Mouse (Mus musculus): ENCODE measurements around the gene Nova2.

Nova2 gene

DNA sequence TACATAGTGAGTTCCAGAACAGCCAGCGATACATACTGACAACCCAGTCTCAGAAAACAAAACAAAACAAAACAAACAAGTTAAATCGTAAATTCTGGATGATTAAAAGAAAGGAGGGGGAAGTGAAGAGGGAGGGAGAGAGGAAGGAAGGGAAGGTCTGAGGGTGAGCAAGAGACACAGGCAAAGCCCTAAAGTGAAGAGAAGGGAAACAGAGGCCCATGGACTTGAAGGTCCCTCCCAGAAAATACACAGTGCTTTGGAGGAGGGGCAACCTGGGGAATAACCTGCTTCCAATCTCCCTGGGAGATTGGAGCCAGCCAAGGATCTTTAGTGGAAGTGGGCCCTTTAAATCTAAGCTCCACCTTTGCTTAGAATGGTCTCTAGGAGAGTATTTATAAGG lies 61.4 kb downstream of the Nova2 start, which contains the start of gene Nanos2:
TSS of gene Nanos2 (plus strand) at position 301 of the 400 bp plus-strand sequence.
- DNase-seq (ENCODE audit: low read depth): no peak

DNA sequence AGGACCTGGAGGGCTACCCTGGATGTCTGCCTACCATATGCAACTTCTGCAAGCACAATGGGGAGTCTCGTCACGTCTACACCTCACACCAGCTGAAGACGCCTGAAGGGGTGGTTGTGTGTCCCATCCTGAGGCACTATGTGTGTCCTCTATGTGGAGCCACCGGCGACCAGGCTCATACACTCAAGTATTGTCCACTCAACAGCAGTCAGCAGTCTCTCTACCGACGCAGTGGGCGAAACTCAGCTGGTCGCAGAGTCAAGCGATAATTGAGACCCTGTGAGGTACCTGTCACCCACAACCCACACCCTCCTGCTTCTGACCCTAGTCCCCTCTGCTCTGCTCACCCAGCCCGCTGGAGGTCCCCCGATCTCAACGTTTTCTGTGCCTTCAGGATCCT lies 62.1 kb downstream of the Nova2 start:
- DNase-seq (ENCODE audit: low read depth): no peak

DNA sequence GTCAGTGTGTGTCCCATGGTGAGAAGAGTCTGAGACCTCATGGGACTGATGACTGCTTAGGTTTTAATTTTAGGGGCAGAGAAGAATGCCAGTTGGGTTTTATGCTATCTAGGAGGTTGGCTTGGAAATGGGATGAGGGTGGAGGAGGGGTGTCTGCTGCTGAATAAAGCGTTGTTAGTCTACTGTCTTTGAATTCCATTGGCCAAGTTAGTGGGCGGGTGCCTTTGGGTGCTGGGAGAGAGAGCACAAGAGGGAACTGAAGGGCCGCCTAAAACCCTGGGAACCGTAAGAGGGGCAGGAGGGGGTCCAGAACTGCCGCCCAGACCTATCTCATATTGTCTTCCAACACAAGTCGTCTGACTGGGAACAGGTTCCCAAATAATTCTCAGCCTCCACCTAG lies 63.1 kb downstream of the Nova2 start:
- no peak for DNase-seq (ENCODE audit: low read depth)

DNA sequence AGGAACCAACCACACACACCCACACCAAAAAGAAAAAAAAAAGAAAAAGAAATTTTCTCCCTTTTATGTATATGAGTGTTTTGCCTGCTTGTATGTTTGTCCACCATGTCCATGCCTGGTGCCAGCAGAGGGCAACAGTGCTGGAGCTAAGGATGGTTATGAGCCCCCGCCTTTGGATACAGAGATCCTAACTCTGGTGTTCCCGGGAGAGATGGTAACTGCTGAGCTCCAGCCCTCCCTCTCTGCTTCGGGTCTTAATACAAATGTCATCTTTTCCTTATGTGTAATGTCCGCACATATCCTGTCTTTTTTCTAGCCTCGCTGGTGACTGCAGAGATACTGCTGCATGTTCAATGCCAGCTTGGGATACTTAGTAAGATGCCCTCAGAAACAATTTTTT lies 64.3 kb downstream of the Nova2 start:
- DNase-seq (ENCODE audit: low read depth): no peak

DNA sequence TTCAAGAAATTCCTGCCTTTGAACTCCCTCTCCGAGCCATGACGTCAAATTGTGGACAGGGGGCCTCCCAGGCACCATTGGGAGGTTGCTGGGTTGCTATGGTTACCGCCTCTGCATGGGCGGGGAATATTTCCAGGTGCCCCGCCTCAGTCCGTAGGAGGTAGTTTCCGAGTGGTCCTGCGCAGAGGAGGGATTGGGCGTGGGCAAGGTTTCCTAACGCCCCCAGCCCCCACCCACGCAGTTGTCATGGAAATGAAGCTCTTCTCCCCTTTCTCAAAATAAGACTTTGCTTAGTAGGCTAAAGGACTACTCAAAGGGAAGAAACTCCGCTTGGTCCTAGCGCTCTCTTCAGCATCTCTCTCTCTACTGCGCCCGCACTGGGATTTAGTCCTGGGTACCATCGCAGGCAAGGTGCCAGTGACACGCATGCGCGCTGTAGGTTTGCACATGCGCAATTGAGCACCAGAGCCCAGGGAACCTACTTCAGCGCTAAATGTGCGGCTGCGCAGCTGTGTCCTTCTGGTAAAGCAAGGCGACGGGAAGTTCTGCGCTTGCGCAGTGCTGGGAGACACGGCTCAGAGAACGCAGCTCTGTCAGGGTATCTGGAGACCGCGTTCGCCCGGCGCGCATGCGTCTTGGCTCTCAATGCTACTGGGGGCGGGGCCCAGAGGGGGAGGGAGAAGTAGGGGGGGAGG lies 65.1 kb downstream of the Nova2 start, which contains the start of gene Mypop:
TSS of gene Mypop (plus strand) at position 645 of the 695 bp plus-strand sequence.
- DNase-seq (ENCODE audit: low read depth): peak; percentile 100

DNA sequence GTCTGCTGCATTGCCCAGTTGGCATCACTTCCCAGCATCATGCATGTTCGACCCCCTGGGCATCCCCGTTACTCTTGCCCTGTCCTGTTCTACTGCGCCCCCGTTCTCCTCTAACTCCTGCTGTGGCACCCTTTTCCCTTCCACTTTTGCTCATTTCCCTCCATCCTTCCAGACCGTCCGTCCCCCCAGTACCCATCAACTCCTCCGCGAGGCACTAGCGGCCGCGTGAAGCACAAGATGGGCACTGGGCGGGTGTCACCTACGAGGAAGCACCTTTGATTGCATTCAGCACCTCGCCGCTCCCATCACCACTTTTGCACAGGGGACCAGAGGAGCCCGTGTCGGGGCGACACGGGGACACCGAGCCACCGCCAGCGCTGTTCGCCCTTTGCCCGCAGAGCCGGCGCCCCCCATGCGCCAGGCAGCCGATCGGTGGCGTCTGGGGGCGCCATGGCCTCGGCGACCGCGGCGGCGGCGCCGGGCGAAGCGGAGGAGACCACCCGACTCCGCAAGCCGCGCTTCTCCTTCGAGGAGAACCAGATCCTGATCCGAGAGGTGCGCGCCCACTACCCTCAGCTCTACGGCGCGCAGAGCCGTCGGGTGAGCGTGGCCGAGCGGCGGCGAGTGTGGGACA lies 66.1 kb downstream of the Nova2 start:
- peak; percentile 54 for DNase-seq (ENCODE audit: low read depth)

DNA sequence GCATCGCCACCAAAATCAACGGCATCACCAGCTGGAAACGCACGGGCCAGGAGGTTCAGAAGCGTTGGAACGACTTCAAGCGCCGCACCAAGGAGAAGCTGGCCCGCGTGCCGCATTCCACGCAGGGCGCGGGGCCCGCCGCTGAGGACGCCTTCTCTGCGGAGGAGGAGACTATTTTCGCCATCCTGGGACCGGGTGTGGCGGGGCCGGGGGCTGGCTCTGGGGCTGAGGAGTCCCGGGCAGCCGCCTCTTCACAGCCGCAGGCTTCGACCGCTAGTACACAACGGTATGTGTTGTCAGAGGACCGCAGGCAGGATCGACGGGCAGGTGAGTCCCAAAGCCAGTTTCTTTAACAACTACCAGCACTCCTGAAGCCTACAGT lies 66.6 kb downstream of the Nova2 start:
- no peak for DNase-seq (ENCODE audit: low read depth)

DNA sequence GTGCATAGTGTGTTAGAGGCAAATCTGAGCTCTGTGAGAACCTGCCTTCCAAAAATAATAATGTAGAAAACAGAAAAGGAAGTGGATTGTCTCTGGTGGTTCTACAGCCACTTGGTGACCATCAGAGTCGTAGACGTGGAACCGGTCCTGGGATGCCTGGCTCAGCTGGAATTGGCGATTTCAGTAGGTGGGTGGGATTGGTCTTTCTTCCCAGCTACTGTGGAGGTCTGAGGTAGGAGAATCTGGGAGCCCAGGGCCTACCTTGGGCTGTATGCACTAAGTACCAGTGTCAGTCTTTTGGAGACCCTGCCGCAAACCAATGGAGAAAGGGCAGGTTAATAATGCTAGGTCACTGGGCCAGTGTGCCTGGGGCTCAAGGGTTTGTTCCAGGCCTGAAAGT lies 67.3 kb downstream of the Nova2 start:
- DNase-seq (ENCODE audit: low read depth): no peak

DNA sequence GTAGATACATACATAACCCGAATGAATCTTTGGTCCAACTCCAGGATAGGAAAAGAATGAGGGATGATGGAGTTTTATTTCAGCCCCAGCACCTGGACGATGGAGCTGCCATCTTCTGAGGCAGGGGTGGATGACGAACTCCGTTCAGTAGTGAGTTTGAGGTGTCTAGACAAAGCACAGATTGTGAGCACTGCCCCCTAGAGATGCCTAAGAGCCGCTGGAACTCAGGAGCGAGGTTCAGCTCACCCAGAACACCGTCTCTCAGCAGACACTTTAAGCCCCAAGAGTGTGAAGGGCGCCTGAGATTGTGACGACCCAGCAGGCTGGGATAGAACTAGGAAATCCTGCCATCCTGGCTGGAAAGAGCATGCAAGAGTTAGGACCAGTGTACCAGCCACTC lies 73.1 kb downstream of the Nova2 start:
- no peak for DNase-seq (ENCODE audit: low read depth)

DNA sequence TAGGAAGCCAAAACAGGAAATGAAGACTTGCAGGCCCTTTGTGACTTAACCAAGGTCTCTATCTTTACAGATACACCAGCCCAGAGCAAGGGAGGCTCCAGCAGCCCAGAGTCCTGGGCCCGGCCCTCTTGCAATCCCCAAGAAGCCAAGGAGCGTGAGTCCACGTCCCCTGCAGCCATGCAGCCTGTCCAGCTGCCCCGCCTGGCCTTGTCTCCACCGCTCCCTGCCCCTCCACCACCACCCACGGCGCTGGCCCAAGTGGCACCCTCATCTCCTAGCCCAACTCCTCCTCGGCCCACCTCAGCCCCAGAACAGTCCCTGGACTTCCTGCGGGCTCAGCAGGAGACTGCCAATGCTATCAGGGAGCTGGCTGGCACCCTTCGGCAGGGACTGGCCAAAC lies 74.7 kb downstream of the Nova2 start:
- no peak for DNase-seq (ENCODE audit: low read depth)

DNA sequence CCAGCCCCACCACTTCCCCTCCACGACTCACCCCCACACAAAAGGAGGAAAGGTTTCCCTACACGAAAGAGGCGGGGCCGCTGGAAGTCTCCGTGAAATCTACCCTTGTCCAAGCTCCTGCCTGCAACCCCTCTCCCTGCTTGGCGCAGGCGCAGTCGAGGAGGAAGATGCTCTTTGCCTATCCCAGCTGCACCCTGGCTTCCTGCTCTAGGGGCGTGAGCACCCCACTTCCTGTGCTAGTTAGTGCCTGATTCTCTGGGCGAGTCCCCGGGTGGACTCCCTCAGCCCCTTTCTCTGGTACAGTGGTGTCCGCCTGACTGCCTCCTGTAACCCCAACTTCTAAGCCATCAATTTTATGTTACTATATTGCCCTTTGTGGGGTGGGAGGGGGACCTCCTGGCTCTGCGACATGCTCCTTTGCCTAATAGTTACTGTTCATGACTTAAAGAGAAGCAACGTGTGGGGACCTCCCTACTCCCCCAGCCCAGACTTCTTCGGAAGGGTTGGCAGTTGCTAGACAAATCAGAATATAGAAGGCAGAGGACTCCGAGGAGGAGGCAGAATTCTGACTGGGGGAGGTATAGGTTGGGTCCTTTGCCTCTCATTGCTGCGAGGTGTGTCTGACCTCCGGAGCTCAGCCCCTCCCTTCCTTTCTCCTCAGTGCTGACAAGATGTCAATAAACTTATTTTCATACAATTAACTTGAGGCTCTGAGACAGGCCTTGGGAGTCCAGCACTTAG lies 75.5 kb downstream of the Nova2 start:
- peak; percentile 88 for DNase-seq (ENCODE audit: low read depth)

DNA sequence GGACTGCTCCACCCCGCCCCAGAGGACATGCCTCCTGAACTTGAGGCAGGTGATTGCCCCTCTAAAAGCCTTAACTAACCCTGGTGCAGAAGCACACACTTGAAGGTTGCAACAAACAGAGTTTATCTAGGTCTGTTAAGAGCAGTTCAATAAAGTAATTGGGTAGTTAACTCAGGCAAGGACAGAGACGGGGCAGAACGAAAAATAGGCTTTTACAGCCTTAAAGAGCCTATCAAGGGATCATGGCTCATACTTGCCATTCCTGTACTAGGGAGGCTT lies 76.1 kb downstream of the Nova2 start:
- DNase-seq (ENCODE audit: low read depth): no peak

DNA sequence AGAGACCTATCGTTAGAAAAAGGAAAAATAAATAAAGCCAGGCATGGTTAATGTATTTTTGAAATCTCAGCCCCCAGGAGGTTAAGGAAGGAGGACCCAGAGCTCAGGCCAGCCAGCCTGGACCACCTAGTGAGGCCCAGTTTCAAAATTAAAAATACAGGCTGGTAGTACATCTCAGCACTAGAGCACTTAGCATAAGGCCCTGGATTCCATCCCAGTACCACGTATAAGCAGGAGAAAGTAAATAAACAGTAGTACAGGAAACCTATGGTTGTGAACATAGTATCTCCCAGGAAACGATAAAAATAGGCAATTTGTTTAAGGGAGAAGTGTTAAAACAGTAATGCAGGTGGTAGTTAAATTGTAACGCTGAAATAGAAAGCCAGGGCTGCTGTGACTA lies 76.4 kb downstream of the Nova2 start:
- no peak for DNase-seq (ENCODE audit: low read depth)

DNA sequence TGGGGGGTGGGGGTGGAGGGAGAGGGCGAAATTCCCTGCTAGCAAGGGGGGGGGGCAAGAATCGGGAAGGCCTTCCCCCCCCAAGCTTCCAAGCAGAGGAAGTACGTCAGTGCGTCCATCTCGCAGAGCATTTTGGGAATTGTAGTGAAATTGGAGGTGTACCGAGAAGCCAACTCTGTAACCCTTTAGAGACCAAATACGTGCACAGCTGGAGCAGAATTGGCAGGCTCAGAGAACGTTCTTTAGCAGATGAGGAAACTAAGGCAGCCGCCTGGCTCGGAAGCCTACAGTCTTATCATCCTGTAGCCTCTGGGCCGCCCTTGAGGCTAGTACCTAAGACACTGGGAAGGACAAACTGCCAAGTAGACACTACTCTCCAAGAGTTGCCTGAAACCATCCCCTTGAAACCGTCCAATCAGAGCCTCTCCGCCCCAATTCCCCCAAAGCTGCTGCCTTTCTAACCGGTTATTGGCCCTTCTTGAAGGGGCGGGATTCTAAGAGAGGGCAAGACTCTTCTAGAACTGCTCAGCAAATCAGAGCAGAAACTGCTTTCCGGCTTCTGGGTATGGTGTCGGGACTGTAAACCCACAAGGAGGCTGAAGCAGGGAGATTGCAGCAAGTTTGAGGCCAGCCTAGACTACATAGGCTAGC lies 77.3 kb downstream of the Nova2 start:
- DNase-seq (ENCODE audit: low read depth): peak; percentile 79

DNA sequence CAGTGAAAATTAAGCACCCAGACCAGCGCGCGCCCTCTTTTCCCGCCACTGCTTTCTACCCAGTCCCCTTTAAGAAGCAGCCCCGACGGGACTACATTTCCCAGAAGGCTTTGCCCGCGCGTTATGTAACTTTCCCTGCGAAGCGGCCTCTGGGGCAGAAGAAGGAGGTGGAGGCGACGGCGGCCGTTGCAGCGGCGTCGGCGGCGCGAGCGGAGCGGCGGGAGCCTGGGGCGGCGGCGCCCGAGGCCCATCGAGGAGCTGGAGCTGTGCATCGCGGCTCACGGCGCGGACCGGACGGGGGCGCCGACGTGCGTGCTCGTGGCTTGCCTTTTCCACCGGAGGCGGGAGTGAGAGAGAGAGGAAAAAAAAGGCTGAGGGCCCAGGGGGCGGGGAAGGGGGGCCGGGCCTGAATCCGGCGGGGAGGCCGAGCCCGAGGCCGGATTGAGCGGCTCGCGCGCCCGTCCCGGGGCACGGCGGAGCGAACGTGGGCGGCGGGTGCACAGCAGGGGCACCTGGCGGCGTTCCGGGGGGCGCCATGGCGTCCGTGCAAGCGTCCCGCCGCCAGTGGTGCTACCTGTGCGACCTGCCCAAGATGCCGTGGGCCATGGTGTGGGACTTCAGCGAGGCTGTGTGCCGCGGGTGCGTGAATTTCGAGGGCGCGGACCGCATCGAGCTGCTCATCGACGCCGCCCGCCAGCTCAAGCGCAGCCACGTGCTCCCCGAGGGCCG lies 78.4 kb downstream of the Nova2 start, which contains the start of gene Irf2bp1:
TSS of gene Irf2bp1 (plus strand) at position 143 of the 729 bp plus-strand sequence.
- DNase-seq (ENCODE audit: low read depth): peak; percentile 95

DNA sequence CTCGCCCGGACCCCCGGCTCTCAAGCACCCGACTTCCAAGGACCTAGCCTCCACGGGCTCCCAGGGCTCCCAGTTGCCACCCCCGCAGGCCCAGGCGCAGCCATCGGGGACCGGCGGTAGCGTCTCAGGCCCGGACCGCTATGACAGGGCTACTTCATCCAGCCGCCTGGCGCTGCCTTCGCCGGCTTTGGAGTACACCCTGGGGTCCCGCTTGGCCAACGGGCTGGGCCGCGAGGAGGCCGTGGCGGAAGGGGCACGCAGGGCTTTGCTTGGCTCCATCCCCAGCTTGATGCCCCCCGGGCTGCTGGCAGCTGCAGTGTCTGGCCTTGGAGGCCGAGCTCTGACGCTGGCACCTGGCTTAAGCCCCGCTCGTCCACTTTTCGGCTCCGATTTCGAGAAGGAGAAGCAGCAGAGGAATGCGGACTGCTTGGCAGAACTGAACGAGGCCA lies 79.0 kb downstream of the Nova2 start:
- no peak for DNase-seq (ENCODE audit: low read depth)

DNA sequence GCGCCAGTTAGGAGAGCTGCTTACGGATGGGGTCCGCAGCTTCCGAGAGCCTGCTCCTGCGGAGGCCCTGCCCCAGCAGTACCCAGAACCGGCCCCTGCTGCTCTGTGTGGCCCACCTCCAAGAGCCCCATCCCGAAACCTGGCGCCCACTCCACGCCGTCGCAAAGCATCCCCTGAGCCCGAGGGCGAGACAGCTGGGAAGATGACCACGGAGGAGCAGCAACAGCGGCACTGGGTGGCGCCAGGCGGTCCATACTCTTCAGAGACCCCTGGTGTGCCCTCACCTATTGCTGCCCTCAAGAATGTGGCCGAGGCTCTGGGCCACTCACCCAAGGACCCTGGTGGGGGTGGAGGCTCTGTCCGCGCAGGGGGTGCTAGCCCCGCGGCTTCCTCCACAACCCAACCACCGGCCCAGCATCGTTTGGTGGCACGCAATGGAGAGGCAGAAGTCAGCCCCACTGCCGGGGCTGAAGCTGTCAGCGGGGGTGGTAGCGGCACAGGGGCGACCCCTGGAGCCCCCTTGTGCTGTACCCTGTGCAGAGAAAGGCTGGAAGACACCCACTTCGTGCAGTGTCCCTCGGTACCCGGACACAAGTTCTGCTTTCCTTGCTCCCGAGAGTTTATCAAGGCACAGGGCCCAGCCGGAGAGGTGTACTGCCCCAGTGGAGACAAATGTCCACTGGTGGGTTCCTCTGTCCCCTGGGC lies 79.9 kb downstream of the Nova2 start:
- no peak for DNase-seq (ENCODE audit: low read depth)

DNA sequence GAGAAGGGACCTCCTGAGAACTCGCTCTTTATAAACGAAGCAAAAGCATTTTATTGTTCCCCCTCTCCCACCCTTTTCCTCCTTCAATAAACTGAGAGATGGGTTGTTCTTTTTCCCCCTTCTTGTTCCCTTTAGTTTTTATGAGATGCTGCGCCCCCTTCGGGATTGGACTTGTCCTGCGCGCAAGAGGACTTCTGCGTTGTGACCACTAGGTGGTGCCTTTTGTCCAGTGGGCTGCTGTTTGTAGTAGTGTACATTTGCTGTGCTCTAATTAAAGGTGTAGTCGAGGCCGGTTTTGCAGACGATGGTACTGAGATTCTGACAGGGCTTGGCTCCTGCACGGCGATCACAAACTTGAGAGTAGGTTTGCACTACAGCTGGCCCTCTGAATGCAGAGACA lies 80.8 kb downstream of the Nova2 start:
- DNase-seq (ENCODE audit: low read depth): peak; percentile 90

DNA sequence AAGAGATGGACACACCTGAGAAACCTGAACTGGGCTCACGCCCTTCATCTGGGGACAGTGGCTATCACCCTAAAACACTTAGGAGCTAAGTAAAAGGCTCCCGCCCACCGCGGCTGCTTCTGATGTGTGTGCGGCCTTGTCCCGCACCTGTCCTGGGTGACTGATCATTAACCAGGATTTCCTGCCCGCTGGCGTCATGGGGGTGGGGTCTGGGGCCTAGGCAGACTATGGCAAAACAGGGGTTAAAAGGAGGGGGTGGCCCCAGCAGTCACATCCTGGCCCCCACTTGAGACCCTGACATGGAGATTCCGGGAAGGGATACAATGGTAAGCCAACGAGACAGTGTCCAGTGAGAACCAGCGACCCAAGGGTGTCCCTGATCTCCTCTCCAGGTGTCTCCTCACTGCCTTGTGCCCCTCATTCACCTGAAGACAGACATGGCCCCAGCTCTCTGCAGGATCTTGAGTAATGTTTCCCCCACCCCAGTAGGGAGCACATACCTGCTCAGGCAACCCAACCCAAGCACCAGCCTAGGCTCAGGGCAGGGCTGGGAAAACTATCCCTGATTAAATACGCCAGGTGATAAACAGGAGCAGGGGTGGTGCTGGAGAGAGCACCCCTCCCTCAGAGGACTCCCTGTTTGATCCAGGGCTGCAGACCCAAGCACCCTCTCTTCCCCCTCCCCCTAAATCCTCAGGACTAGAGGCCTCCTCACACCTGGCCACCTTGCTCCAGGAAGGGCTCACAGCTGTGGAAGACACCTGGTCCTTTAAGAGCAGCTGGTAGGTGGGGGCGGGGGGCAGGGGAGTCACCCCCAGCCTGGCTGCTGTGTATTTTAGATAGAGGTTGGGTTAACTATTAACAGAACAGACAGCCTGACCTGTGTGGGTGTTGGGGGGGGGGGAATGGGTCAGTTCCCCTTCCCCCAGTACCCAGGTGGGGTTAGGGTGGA lies 81.6 kb downstream of the Nova2 start:
- no peak for DNase-seq (ENCODE audit: low read depth)

DNA sequence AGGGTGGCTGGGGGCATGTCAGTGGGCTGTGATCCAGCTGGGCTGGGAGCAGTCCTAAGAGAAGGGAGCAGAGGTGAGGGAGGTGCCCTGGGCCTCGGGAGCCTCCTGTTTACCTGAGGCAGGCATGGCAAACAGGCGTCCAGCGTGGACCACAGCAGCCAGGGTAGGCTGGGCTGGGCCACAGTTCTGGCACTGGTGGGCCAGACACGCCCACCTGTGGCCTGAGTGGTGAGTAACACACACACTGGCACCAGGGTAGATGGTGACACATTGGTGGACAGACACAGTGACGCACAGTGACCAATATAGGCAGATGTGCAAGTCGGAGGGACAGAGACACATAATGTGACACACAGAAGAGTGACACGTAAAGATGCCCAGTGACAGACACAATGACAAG lies 84.9 kb downstream of the Nova2 start:
- DNase-seq (ENCODE audit: low read depth): no peak
